Mouse (Mus musculus): ENCODE measurements at regions not wholly inside any gene's neighbourhood (a gene's known extent, or its start where the extent isn't known, plus 50 kb on each side); places are given as distances from the start of the nearest gene placed in this dataset.
A peak's percentile ranks its signal among the peaks of the same experiment; 100 is the strongest.

GRCm38 (mm10) chr15:93003233-93003632 lies 271.7 kb downstream of the Gxylt1 start:
- DNase-seq (ENCODE audit: extremely low spot score, low spot score), result no peak
- Histone ChIP-seq H3K27me3 (ENCODE audit: poor library complexity, severe bottlenecking) (no peaks in the 10 kb centered on the region), H3K9me3 (no peaks in the 10 kb centered on the region), H3K27ac (no peak overlapping the region), H3K4me3 (no peak overlapping the region), H3K36me3 (replicated peaks) (no peaks in the 10 kb centered on the region), H3K4me1 (peaks cover 27% of the 10 kb centered on the region)
- 88% methylated on average over 3 of the region's 3 CpGs for WGBS

DNA sequence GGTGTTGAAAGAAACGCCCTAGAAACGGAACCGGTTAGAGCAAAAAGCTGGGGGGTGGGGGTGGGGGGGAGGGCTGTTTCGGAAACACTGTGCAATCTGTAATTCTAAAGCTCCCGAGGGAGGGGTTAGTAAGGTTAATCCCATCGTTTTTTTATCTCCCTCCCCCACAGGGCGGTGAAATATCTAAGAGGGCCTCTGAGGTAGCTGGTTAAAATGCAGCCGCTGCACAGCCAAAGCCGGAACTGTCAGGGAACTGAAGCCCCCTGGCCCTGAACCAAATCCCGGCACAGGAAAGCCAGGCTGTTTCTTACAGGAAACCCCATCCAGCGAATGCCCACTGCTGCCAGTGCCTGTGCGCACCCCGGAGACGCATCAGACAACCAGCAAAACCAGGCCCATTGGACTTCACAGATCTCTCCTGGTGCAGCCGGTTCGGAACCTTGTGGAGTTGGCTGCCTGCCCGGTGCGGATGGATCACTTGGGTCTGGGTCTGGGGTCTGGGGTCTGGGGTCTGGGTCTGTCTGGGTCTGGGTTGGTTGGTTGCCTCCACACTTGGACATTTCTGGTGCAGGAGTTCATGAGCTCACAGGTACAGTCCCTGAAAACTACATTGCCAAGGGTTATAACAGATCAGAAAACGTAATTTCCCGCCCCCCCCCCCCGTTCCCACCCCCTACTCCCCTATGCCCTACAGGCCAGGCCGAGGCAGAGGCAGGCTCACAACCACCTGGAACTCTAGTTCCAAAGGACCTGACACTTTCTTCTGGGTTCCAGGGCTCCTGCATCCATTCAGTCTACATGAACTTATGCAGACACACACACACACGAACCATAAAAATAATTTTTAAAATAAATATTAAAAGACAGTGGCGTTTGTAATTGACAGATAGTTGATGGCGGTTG lies 272.7 kb downstream of the Gxylt1 start:
- Histone ChIP-seq H3K9me3 (no peaks in the 10 kb centered on the region), H3K27ac (peak overlapping the region; percentile 65)
- WGBS, result 35% methylated on average over 25 of the region's 25 CpGs

GRCm38 (mm10) chr15:93001346-93002001 lies 273.5 kb downstream of the Gxylt1 start:
- peak overlapping the region; percentile 65 for H3K27ac ChIP-seq
- DNase-seq (ENCODE audit: extremely low spot score, low spot score), result no peak

More for the DNA sequence above, 272.7 kb downstream of the Gxylt1 start:
- H3K27me3 ChIP-seq (ENCODE audit: poor library complexity, severe bottlenecking), result no peaks in the 10 kb centered on the region
- peak overlapping the region; percentile 42 for H3K4me3 ChIP-seq
- H3K4me1 ChIP-seq, result peaks cover 27% of the 10 kb centered on the region
- DNase-seq (ENCODE audit: extremely low spot score, low spot score), result no peak
- H3K36me3 ChIP-seq (replicated peaks), result no peaks in the 10 kb centered on the region

GRCm38 (mm10) chr15:93000121-93000520 lies 274.9 kb downstream of the Gxylt1 start:
- Histone ChIP-seq H3K4me3 (no peak overlapping the region), H3K4me1 (peaks cover 20% of the 10 kb centered on the region), H3K36me3 (replicated peaks) (no peaks in the 10 kb centered on the region), H3K27ac (no peak overlapping the region), H3K9me3 (no peaks in the 10 kb centered on the region), H3K27me3 (ENCODE audit: poor library complexity, severe bottlenecking) (no peaks in the 10 kb centered on the region)
- 76% methylated on average over 12 of the region's 12 CpGs for WGBS
- no peak for DNase-seq (ENCODE audit: extremely low spot score, low spot score)

More at GRCm38 (mm10) chr15:93001346-93002001, 273.5 kb downstream of the Gxylt1 start:
- Histone ChIP-seq H3K27me3 (ENCODE audit: poor library complexity, severe bottlenecking) (no peaks in the 10 kb centered on the region), H3K9me3 (no peaks in the 10 kb centered on the region), H3K4me3 (peak overlapping the region; percentile 42), H3K36me3 (replicated peaks) (no peaks in the 10 kb centered on the region), H3K4me1 (peaks cover 27% of the 10 kb centered on the region)
- 19% methylated on average over 11 of the region's 11 CpGs for WGBS

- Histone ChIP-seq H3K9me3 (no peaks in the 10 kb centered on the region), H3K27me3 (ENCODE audit: poor library complexity, severe bottlenecking) (no peaks in the 10 kb centered on the region), H3K4me1 (peaks cover 20% of the 10 kb centered on the region), H3K4me3 (no peak overlapping the region), H3K27ac (no peak overlapping the region), H3K36me3 (replicated peaks) (no peaks in the 10 kb centered on the region)
- DNase-seq (ENCODE audit: extremely low spot score, low spot score), result no peak
- 86% methylated on average over 5 of the region's 5 CpGs for WGBS
These were observed 277.0 kb downstream of the Gxylt1 start for GRCm38 (mm10) chr15:92997933-92998332.

DNA sequence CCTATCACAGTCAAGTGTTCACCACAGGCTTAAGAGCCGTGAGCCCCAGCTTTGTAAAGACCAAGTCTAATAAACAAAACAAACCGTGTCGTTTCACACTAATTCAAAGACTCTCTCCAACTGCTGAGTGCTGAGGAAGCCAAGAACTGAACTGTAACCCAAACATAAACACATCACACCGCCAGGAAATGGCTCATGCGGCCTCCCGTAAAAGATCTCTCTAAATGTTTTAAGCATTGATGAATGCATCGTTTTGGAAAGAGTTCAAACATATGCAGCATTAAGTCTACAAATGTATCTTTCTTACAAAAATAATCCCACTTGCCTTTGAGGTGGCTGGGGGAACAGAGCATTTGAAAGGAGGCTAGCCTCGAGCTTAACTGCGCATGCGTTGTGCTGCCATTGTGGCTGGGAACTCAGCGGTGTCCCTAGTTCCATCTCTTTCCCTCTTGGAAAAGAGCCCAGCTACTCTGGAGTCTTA lies 280.7 kb downstream of the Gxylt1 start:
- 85% methylated on average over 11 of the region's 11 CpGs for WGBS
- Histone ChIP-seq H3K4me1 (no peaks in the 10 kb centered on the region), H3K36me3 (replicated peaks) (no peaks in the 10 kb centered on the region), H3K9me3 (no peaks in the 10 kb centered on the region), H3K27me3 (ENCODE audit: poor library complexity, severe bottlenecking) (no peaks in the 10 kb centered on the region), H3K4me3 (no peak overlapping the region), H3K27ac (no peak overlapping the region)
- no peak for DNase-seq (ENCODE audit: extremely low spot score, low spot score)

DNA sequence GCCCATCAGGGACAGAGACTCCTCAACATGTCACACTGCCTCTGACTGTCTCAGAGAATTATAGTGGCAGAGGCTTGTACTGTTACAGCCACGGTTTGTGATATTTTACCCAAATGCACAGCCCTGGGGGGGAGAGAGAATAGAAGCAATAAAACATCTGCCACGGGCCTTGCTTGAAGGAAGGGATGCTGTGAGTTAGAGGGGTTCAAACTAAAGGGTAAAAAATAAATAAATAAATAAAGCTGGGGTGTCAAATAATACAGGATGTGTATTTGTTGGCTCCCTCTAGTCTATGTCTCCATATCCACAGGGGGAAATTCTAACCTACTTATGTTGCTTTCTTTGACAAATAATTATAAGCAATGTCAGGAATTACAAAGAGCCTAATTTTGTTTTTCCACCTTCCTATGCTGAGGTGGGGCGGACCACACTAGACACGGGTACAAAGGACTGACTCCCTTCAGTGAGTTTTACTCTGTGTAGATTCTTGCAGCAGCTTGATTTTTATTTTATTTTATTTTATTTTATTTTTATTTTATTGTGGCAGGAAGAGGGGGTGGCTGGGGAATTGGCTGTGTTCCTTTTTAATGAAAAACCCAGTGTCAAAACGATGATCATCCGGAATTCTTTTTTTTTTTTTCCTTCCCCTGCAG lies 281.3 kb downstream of the Gxylt1 start:
- 93% methylated on average over 6 of the region's 6 CpGs for WGBS

DNA sequence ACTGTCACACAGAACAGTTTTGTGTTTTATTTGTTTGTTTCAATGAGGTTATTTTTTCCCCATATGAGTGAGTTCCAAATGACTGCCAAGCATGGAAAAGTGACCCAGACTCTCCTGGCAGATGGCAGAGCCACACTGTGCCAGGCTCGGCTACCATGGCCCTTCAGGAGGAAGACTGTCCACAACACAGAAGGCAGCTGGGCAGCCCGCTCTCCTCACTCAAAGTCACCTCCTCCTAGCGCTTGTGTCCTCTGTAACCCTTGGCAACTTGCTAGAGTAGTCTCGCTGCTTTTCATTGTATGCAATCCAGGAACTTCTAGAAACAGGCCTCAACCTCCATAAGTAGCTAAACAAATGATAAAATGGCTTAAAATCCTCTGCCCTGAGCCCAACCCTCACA lies 299.2 kb downstream of the Gxylt1 start:
- Histone ChIP-seq H3K27me3 (ENCODE audit: poor library complexity, severe bottlenecking) (no peaks in the 10 kb centered on the region), H3K27ac (no peak overlapping the region), H3K36me3 (replicated peaks) (no peaks in the 10 kb centered on the region), H3K4me3 (no peak overlapping the region), H3K9me3 (no peaks in the 10 kb centered on the region), H3K4me1 (no peaks in the 10 kb centered on the region)
- WGBS, result 88% methylated on average over 4 of the region's 4 CpGs
- no peak for DNase-seq (ENCODE audit: extremely low spot score, low spot score)

More for the DNA sequence above, 281.3 kb downstream of the Gxylt1 start:
- Histone ChIP-seq H3K9me3 (no peaks in the 10 kb centered on the region), H3K4me3 (no peak overlapping the region), H3K4me1 (no peaks in the 10 kb centered on the region), H3K27ac (no peak overlapping the region), H3K27me3 (ENCODE audit: poor library complexity, severe bottlenecking) (no peaks in the 10 kb centered on the region), H3K36me3 (replicated peaks) (no peaks in the 10 kb centered on the region)
- DNase-seq (ENCODE audit: extremely low spot score, low spot score), result no peak

DNA sequence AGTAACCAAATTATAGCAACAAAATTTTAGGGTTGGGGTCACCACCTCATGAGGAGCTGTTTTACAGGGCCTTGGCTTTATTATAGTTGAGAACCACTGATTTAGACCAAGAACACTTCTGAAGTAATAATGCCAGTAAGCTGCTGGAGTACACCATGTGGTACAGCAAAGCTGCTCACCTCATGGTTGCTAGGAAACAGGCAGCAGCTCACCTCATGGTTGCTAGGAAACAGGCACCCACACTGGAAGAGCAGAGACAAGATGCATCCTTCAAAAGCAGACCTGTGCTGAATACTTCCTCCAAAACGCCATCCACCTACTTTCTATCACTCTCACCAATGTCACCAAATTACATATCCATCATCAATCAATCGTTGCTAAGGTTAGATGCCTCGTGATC lies 300.0 kb downstream of the Gxylt1 start:
- no peak for DNase-seq (ENCODE audit: extremely low spot score, low spot score)
- Histone ChIP-seq H3K36me3 (replicated peaks) (no peaks in the 10 kb centered on the region), H3K9me3 (no peaks in the 10 kb centered on the region), H3K4me1 (no peaks in the 10 kb centered on the region), H3K27ac (no peak overlapping the region), H3K4me3 (no peak overlapping the region), H3K27me3 (ENCODE audit: poor library complexity, severe bottlenecking) (no peaks in the 10 kb centered on the region)
- 83% methylated on average over 3 of the region's 3 CpGs for WGBS

DNA sequence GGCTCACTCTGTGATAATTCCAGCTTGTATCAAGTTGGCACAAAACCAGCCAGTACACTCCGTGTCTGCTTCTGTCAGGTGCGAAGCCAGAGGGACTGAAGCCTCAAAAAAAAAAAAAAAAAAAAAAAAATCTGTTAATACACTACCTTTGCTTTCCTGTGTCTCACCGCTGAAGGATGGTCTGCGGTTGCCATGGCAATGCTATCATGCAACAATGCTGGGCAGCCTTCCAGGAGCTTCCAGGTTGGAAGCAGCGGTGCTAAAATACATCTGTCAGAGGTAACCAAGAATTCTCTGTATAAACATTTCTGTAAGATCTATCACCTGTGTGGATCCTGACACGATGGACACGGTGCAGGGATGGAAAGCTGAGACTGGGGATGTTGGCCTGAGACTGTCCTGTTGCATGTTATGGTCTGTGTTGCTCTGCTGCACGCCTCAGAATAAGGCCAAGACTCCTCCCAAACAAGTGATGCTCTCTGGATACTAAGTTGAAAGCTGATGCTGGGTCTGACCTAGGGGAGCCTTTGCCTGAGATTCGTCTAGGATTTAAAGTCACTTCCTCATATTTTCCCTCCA lies 301.2 kb downstream of the Gxylt1 start:
- Histone ChIP-seq H3K4me3 (no peak overlapping the region), H3K4me1 (no peaks in the 10 kb centered on the region), H3K9me3 (no peaks in the 10 kb centered on the region), H3K27ac (no peak overlapping the region), H3K36me3 (replicated peaks) (no peaks in the 10 kb centered on the region), H3K27me3 (ENCODE audit: poor library complexity, severe bottlenecking) (no peaks in the 10 kb centered on the region)
- 90% methylated on average over 9 of the region's 9 CpGs for WGBS
- no peak for DNase-seq (ENCODE audit: extremely low spot score, low spot score)

DNA sequence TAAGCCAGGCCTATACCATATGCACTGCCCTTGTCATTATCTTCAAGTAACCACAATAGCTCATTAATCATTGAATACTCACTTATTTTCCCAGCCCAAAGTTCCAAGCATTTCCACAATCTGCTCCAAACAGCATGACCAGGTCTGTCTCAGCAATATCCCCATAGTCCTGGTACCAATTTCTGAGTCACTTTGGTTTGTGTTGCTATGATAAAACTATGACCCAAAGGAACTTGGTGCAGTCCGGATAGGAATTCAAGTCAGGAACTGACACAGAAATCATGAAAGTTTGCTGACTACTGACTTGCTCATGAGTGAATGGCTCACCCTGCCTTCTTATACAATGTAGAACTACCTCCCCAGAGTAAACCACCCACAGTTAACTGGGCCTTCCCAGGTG lies 309.4 kb downstream of the Gxylt1 start:
- H3K4me1 ChIP-seq, result no peaks in the 10 kb centered on the region
- DNase-seq (ENCODE audit: extremely low spot score, low spot score), result no peak
- no peak overlapping the region for H3K4me3 ChIP-seq
- no peaks in the 10 kb centered on the region for H3K36me3 ChIP-seq (replicated peaks)
- H3K27me3 ChIP-seq (ENCODE audit: poor library complexity, severe bottlenecking), result no peaks in the 10 kb centered on the region
- 89% methylated on average over 1 of the region's 1 CpGs for WGBS
- no peaks in the 10 kb centered on the region for H3K9me3 ChIP-seq
- no peak overlapping the region for H3K27ac ChIP-seq

- no peak overlapping the region for H3K27ac ChIP-seq
- H3K27me3 ChIP-seq (ENCODE audit: poor library complexity, severe bottlenecking), result no peaks in the 10 kb centered on the region
- no peak overlapping the region for H3K4me3 ChIP-seq
- no peaks in the 10 kb centered on the region for H3K9me3 ChIP-seq
- H3K4me1 ChIP-seq, result no peaks in the 10 kb centered on the region
- no peaks in the 10 kb centered on the region for H3K36me3 ChIP-seq (replicated peaks)
- no peak for DNase-seq (ENCODE audit: extremely low spot score, low spot score)
- WGBS, result 72% methylated on average over 3 of the region's 3 CpGs
These were observed 310.1 kb downstream of the Gxylt1 start for GRCm38 (mm10) chr15:92964901-92965300.

All from forebrain, embryonic 10.5 days (tissue).